Mouse (Mus musculus) brain, adult 2 months (tissue): ENCODE data around the gene Ick.
A peak's percentile ranks its signal among the peaks of the same experiment; 100 is the strongest.
"Not testable (repeated sequence)": the region's sequence is repeated elsewhere in the genome, so short reads cannot be mapped to it uniquely, and the experiment has no call there.

Experiments
- DNase-seq: peaks from one replicate; pipeline ENCODE4 v3.0.0; 2011; ENCODE audit warnings: low read depth, low spot score

The Ick gene

GRCm38 (mm10) chr9:78148149-78148548 is 39.2 kb downstream of the Ick start:
- DNase-seq, result no peak

GRCm38 (mm10) chr9:78149770-78150169 is 40.8 kb downstream of the Ick start:
- DNase-seq, result not testable (repeated sequence)

DNA sequence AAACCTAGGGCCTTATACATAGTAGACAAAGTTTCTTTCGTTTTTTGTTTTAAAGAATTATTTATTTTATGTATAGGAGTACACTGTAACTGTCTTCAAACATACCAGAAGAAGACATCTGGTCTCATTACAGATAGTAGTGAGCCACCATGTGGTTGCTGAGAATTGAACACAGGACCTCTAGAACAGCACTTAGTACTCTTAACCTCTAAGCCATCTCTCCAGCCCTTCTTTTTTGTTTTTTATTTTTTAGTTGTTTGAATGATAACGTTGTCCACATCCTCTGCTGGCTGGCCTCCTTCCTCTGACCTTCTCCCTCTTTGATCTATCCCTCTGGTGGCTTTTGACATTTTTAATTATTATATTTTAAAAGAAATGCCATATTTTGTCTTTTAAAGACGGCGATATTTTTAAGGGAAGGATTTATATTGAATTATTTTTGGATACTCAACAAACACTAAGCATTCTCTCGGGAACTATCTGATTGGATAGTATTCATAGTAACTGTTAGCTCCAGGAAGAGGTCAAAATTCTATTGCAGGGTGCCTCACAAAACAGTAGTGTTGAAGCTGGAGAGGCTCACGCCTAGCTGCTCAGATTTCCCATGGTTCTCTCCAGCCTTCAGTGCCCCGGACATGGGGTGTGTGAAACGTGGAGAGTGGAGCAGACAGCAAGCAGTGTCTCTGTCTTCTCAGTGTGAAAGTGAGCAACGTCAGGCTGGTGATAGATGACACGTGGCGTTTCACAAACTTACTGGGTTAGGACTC is 45.4 kb downstream of the Ick start:
- DNase-seq, result no peak

- DNase-seq, result no peak
Observed at GRCm38 (mm10) chr9:78157221-78157620, 48.2 kb downstream of the Ick start.

DNA sequence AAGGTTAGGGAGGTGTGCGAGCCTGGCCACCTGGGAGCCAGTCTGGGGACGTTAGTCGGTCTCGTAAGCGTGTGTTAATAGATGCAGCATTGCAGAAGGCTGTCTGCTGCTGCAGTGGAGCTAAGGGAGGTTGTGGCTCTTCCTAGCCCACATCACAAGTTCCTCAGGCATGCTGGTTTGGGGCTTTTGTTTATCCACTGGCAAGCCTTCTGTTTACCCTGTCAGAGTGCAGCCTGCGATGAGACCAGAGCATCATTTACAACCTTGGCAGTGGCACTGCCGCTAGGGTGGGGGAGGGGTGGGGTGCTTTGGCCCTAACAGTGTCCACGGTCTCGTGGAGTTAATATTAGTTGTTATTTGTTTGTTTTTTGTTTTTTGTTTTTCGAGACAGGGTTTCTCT is 54.3 kb downstream of the Ick start:
- DNase-seq, result no peak

GRCm38 (mm10) chr9:78164741-78165140 is 55.7 kb downstream of the Ick start:
- DNase-seq, result no peak

GRCm38 (mm10) chr9:78165454-78165853 is 56.5 kb downstream of the Ick start:
- no peak for DNase-seq

- DNase-seq, result no peak
Observed at GRCm38 (mm10) chr9:78166694-78167452, 57.9 kb downstream of the Ick start.

GRCm38 (mm10) chr9:78167453-78167969 is 58.5 kb downstream of the Ick start:
- DNase-seq, result no peak

GRCm38 (mm10) chr9:78168864-78169263 is 59.9 kb downstream of the Ick start:
- DNase-seq, result no peak

GRCm38 (mm10) chr9:78174016-78174415 is 65.0 kb downstream of the Ick start:
- DNase-seq, result no peak

- not testable (repeated sequence) for DNase-seq
Observed at GRCm38 (mm10) chr9:78174925-78175276, 65.9 kb downstream of the Ick start.

DNA sequence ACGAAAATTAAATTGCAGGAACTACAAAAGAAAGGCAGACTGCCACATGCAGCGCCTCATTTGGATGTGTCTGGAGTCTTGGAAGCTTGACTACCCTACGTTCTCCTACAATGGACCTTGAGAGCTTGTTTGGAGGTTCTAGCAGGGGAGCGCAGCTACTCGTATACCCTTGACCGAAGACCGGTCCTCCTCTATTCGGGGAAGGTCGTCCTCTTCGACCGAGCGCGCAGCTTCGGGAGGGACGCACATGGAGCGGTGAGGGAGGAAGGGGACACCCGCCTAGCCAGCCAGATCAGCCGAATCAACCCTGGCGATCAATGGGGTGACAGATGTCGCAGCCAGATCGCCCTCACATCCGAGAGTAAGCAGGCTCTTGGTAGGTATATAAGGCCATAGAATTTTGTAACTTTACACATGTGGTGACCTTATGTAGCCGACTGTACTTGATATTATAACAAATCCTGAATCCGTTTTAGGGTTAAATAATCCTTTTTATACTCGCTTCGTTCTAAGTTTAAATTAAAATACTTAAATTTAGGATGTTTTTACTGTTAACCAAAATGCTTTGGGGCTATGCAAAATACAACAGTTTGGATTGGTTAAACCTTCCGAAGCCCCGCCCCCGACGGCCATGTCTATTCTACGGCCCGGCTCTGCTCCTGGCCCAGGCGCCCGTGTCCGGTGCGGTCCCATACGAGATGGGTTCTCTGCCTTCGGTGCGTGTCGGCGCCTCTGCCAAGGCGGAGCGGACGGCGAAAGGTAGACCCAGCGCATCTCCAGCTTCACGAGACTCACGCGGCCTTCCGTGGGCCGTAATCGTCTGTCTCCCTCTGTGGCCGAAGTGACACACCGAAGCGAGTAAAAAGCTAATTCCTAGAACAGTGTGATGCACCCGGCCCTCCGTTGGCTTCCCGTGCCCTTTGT is 66.5 kb downstream of the Ick start:
- DNase-seq, result peak; percentile 98

DNA sequence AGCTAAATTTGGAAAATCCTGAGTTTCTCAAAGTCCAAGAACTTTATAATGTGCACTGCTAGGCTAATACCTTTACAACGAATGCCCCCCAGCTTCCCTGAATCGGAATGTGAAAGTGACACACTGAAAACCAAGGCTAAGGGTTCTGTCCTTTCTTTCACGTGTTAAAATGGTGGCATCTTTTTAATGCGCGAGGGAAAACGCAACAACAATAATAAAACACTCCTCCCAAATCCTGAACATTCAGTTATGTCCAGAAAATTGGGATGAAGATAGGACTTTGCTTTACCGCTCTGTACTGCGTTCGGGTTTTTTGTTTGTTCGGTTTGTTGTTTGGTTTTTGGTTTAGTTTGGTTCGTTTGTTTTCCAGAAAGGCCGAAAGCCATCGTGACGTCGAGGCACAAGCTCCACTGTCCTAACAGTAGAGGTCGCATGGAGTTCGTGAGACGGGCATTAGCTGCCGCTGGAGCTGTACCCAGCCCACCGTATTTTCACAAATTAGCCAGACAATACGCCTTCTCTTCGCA is 67.3 kb downstream of the Ick start:
- peak; percentile 93 for DNase-seq

- DNase-seq, result peak; percentile 67
Observed at GRCm38 (mm10) chr9:78176831-78177230, 67.8 kb downstream of the Ick start.

DNA sequence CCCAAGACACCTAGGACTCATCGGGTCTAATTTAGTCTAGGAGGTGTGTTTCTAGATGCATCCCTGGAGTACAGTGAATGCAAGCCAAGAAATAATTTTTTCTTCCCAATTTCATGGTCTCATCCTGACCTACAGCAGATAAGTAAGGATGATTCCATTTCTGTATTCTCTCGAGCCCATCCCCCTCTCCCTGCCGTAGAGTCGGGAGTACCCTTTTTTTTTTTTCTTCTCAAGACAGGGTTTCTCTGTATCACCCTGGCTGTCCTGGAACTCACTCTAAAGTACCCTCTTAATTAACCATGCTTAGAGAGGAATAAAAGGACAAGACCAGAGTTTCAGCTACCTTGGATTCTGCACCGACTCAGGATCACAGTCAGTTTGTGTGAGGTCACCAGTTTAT is 69.2 kb downstream of the Ick start:
- DNase-seq, result no peak

DNA sequence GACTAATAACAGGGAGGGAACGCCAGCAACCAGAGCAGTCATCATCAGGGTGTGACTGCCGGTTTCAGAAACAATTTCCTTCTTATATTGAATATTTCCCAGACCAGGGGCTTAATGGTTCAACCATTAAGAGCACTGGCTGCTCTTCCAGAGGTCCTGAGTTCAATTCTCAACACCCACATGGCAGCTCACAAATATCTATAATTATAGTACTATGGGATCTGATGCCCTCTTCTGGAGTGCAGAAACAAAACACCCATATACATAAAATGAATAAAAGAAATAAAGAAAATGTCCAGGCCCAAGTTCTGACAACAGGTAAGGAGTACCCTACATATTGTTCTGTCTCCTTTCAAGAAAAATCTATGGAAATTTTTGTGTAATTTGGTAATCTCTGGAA is 70.1 kb downstream of the Ick start:
- no peak for DNase-seq

- not testable (repeated sequence) for DNase-seq
Observed at GRCm38 (mm10) chr9:78182474-78182873, 73.5 kb downstream of the Ick start, which contains the start of gene Gsta4. Gene Gsta4 (plus strand): TSS chr9:78182774.

GRCm38 (mm10) chr9:78185686-78186085 is 76.7 kb downstream of the Ick start:
- no peak for DNase-seq

DNA sequence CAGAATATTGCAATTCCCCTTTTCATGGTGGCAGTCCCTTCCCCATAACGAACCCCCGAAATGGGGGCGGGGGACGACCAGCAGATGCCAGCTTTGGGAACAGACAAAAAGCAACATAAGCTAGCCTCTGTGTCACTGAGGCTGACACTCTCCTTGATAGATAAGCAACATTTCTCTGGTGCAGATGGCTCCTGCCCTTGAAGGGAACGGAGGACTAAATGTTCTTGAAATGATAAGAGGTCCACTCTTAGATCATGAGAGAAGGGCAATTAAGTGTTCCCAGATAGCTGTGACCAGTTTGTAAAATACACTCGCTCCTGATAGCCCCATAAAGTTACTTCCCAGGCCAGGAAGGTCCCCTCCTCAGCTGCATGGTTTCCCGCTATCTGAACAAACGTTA is 79.9 kb downstream of the Ick start:
- DNase-seq, result no peak
